Mouse (Mus musculus): ENCODE data around the gene Nfib.

Gene Nfib

DNA sequence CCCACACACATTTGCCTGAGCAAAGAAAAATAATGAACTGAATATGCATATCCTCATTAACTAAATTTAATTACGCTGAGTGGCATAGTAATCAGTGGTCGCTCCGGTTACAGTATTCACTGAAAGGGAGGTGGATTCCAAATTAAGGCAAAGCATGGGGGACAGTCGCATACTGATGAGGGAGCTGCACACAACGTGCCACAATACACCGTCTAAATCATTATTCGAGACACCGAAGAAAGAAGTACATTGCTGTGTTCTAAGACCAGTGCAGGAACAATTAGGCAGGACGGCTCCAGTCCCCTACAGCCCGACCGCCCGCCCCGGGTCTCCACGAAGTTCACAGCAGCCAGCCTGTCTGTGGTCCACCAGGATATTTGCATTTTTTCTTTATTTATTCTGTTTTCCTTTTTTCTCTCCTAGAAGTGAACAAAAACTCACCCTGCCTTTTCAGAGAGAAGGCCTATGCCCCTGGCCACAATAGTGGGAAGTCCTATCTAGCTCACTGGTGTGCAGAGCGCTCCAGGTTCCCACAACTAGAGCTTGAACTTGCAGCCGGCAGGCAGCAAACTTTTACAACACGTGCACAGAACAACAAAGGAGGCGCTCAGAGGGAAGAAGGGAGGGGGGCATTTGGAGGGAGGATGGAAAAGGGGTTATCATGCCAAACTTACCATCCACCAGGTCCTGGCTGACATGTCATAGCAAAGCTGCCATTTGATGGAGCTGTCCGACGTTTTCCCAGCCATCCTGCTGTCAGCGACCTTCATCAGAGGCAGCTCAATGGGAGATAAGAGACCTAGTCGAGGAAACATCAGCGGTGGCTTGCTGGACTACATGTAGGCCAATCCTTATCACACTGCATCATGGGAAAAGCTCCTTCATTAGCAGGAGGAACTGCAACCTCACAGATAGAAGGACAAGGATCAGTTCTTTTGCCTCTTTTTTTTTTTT lies at the start of gene Nfib:
TSS of gene Nfib (minus strand) at position 910 of the 954 bp plus-strand sequence.
- in situ Hi-C loops (cut with MboI; ENCODE audit: low sequenced_read_pairs): no loop called here

DNA sequence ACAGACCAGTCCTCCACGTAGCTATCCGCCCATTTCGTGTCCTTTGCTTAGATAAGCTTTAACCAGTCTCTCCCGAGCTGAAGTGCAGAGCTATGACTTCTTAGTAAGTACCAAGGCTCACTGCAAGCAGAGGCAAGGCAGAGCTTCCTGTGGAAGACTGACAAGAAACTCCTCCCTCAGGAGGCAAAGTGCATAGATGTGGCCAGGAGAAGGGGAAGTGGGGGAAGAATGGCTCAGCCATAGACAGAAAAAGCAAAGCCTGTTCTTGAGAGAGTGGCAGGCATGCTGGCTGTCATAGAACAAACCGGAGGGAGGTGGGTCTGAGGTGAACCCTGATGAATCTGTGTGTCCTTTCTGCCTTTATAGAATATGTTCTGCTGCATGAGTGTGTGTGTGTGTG lies 30.2 kb upstream of the Nfib start:
- in situ Hi-C loops (cut with MboI; ENCODE audit: low sequenced_read_pairs): no loop called here

DNA sequence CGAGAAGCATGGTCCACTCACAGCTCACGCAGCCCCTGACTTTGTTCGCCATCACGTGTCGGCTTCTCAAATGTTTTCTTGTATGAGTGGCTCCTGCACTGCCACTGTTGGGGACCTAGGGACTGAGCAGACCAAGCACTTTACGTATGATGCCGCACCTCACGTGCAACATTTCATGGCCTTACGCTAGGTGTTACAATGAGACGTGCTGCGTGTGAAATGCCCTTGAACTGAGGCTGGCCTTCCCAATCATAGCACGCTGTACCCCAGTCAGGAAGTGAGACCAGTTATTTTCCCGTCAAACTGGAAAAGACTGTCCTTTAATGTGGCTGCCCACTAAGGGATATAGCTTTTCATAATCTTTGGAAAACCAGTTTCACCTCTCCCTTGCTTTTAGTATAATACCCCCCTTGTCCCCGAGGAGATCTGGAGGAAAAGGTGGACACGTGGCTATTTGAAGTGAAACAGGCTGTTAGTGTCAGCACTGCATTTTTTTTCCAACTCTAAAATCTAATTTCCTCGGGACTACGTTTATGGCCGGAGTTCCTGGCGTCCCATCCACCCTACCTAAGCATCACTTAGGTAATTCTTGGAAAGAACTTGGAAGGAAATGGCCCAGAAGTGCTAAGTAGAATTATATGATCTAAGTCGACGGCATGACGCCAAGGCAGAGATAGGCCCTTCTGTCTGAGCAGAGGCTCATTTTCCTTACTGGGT lies 29.4 kb upstream of the Nfib start:
- in situ Hi-C loops (cut with MboI; ENCODE audit: low sequenced_read_pairs): no loop called here

DNA sequence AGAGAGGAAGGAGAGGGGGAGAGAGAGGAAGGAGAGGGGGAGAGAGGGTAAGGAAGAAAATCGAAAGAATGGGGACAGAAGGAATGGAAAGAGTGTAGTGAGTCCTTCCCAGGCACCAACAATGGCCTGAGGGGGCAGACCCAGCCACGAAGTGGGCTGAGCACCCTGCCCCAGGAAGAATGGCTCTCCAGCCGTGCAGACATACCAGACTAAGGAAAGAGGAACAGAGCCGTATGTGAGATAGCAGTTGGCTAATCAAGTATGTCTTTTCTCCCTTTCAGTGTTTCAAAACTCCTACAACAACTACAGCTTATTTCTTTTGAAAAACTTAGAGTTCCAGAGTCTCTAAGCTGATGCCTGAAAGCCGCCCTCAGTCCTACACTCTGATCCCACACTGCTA lies 28.8 kb upstream of the Nfib start:
- in situ Hi-C loops (cut with MboI; ENCODE audit: low sequenced_read_pairs): no loop called here

DNA sequence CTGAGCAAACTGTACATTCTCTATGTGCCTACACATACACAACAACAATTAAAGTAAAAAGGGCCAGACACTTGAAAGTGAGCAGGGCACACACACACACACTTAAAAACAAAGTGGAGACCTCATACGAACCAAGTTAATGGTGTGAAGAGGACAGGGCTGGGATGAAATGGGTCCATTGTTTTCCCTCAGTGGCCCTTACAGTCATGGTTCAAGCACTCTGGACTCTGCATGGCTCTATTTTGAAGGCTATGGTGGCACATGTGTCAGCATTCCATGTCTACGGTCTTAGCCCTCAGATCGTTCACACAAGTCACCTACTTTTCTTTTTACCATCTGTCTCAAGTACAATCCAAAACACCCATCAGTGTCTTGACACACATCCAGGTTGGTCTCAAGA lies 28.1 kb upstream of the Nfib start:
- in situ Hi-C loops (cut with MboI; ENCODE audit: low sequenced_read_pairs): no loop called here

DNA sequence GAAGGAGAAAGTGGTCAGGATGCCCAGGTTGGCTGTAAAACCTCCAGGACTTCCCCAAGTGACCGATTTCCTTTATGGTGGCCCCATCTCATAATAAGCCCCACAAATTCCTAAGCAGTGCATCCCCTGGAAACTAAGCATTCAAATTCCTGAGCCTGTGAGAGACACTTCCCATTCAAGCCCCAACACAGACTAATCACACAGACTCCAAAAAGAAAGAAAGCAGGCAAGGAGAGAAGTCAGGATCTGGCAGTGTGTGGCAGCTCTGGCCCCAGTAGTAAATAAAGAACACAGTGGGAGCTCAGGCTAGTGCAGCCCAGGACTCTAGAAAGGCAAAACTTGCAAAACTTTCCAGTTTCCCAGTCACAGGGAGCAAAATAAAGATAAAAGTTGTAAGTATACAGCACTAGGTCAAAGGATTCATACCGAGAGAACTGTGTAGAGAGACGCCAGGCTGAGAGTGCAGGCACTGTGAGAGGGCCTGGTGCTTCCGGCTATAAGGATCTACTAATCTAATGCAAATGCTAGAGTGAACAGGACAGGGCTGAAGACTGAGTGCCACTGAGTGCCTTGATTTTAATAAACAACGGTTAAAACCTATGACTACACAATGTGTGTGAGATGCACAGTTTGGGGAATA lies 24.8 kb upstream of the Nfib start:
- in situ Hi-C loops (cut with MboI; ENCODE audit: low sequenced_read_pairs): no loop called here

DNA sequence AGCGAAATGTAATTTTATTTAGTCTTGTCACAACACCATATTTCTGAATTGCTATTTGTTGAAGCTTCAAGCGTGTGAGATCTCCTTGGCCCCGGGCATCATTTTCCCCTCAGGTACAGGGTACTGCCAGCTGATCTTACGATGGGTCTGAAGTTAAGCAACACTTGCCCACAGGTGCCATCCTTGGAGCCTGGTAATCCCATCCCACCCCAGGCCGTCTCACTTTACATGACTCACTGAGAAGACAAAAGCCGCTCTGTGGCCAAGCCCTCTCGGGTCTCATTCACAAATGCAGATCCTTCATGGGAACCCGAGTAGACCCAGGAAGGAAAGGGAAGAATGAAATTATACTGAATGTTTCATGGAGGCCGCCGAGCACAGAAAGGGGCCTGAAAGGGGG lies 18.5 kb upstream of the Nfib start:
- in situ Hi-C loops (cut with MboI; ENCODE audit: low sequenced_read_pairs): no loop called here

DNA sequence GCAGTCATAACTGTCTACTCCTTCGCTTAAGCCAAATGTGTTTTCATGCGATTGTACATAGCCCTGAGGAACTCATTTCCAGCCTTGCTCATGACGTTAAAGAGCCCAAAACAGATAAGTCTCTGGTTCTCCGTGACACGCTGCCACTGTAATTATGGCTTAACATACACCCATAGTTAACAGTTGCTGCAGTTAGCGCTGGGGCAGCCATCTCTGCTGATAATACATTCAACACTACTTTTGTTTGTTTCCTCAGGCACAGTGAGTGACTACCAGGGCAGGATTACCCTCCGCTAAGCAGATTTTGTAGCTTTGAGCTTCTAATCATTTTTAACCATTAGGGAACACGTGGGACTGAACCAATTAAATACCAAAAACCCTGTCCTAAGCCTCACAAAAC lies 17.5 kb upstream of the Nfib start:
- in situ Hi-C loops (cut with MboI; ENCODE audit: low sequenced_read_pairs): no loop called here

DNA sequence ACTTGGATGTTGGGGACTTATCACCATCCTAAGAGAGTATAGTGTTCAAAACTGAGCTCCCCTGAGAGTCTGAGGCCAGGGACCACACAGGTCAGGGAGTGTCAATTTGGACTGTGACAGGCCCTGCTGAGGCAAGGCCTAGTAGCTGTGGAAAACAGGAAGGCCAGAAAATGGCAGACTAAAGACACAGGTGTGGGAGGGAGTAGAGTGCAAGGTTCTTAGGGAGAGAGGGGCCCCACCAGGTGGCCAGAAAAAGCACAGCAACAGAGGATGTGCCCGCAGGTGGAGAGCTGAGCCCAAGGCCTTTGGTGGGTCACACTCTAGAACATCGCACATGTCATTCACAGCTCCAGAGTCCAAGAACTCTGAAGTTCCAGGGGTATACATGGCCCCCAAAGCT lies 10.3 kb upstream of the Nfib start:
- in situ Hi-C loops (cut with MboI; ENCODE audit: low sequenced_read_pairs): no loop called here

DNA sequence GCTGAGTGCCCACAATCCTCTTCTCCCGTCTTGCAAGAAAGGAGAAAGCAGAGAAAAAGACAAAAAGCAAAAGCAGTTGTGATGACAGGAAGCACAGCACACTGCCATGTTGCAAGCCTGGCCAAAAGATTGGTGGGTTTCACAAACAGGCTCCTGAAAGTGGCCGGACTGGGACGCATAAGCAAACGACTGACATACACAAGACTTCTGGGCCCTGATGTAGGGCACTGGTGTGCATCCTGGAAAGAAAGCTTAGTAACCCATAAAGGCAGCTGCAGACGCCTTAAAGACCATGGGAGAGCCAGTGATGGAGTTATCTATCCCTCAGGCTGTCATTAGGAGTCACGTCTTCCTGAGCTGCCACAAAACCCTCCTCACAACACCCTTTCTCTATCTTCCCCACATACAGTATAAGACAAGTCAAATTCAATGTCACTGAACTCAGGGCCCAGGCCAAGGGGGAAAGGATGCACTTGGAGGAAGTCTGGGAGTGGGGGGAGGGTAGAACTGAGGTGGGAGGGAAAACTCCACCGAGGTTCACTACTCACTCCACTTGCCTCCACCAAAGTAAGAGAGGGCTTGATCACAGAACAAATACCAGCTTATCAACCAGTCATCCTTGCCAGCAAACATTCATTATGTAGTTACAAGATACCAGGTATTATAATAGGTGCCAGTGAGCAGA lies 6.2 kb upstream of the Nfib start:
- in situ Hi-C loops (cut with MboI; ENCODE audit: low sequenced_read_pairs): no loop called here

DNA sequence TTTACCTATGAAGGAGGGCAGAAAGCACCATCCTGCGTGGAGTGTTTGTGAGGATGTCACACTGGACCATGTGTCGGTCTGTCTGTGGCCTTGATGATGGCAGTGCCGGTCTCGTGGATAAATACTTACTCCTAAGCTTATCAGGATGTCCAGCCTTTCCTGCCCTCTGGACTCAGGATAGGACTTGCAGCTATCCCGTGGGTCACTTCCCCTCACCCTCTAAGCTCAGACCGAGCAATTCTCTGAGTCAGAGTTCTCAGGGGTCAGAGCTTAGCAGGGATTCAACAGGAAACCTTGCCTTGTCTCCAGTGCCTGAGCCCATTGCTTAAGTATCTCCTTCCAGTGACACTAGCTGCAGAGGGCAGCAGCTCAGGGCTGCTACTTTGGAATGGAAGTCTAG lies 4.1 kb upstream of the Nfib start:
- in situ Hi-C loops (cut with MboI; ENCODE audit: low sequenced_read_pairs): no loop called here

DNA sequence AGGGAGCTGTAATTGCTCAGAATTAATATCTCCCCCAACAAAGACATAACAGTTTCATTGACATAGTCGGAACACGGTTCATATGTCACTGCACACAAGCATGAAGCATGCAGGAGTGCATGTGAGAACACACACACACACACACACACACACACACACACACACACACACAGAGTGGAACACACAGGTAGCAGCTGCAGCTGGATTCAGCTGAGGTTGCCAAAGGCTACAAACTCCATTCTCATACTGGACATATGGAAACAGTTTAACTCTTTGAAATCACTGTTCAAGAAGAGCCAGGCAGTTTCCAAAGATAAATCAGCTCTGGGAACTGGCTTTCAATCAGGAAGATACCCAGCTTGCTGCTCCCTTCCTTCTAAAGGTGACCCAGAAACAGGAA lies 462 bp upstream of the Nfib start:
- in situ Hi-C loops (cut with MboI; ENCODE audit: low sequenced_read_pairs): no loop called here

DNA sequence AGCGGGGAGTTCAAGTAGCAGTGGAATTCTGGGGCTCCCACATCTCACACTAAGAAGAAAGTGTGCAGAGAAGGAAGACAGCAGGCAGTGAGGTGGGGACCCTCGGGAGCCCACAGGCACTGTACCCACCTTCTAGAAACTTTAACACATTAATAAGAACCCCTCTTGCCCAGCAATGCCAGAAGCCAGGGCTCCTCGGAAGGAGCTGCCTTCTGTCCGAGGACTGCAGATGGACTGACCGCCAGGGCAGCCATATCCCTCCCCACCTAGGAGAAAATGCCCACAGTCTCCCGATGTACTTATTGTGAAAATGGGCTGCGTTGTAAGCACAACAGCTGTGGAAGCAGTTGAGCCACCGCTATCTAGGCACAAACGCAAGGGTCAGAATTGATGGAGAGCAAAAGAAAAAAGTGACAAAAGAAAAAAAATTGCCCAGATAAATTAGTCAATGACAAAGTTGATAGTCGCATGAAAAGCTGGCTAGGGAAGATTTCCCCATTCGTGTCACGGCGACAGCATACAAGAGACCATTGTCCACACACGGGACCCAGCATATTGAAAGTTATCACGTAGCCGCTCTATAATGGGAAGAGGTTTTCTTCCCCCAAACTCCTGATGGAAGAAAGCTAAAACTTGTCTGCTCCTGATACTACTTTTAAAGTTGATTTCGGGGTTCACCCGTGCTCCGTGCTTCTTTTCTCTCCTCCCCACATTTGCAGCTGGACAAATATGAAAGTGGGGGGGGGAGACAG lies 1.3 kb downstream of the Nfib start:
- in situ Hi-C loops (cut with MboI; ENCODE audit: low sequenced_read_pairs): no loop called here

DNA sequence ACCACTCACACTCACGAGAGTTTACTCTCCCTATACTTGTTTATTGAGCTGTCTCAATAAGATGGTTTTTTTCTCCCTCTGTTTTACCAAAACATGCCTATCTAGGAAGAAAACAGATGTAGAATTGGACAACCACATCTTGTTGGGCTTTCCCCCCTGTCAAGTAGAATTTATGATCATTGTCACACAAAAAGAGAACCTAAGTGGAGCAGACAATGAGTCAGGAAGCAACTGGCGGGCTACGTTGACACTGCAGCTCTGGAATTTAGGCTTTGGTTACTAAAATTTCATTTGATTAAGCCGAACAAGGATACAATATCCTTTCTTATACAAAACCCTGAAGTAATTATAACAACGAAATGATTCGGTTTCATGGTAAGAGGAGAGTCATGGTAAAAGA lies 2.7 kb downstream of the Nfib start:
- in situ Hi-C loops (cut with MboI; ENCODE audit: low sequenced_read_pairs): no loop called here

DNA sequence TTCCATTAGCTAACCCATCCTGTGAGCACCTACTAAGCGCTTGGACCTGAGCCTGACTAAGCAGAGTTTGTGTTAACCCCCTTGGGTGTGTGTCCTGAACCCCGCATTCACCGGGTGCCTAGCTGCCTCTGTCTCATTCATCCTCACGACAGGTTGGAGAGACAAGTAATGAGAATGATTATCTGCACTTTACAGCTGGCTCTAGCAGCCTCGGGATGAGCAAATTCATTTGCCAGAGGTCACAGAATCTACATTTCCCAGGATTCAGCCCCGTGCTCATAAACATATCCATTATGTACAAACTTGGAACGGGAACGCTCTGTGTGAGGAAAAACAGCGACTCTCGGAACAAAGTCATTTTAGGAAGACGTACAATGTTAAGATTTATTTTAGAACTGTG lies 6.0 kb downstream of the Nfib start:
- in situ Hi-C loops (cut with MboI; ENCODE audit: low sequenced_read_pairs): no loop called here

DNA sequence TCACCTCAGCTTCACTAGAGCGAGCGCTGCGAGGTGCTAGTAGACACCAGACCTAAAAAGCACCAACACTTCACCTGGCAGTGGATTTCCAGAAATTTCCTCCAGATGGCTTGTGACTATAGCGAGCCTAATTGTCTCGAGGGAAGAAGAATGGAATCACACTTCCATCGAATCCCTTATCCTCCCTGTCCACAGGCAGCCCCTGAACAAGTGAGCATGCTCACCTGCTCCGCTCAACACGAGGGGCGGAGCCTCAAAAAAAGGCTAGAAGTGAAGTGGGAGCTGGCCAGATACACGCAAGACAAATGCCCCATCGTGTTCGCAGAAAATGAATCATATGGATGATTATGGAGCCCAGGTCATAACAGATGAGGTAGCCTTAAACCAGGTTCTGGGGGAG lies 6.9 kb downstream of the Nfib start:
- in situ Hi-C loops (cut with MboI; ENCODE audit: low sequenced_read_pairs): no loop called here

DNA sequence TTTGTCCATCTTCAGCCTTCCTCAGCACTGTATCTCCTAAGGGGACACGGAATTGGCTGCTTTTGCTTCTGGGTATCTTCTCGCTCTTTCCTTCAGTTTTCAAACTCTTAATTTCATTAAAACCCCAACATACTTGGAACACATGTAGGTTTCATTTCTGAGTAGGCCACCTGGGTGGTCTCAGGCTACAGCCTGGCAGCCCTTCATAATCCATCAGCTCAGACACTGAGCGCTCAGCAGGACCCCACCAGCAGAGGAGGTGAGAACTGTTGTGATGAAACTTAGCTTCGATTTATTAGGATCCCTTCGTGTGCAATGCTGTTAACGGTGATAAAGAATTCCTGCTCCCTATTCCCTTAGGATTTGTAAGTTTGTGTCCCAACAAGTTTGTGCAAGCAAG lies 8.4 kb downstream of the Nfib start:
- in situ Hi-C loops (cut with MboI; ENCODE audit: low sequenced_read_pairs): no loop called here

DNA sequence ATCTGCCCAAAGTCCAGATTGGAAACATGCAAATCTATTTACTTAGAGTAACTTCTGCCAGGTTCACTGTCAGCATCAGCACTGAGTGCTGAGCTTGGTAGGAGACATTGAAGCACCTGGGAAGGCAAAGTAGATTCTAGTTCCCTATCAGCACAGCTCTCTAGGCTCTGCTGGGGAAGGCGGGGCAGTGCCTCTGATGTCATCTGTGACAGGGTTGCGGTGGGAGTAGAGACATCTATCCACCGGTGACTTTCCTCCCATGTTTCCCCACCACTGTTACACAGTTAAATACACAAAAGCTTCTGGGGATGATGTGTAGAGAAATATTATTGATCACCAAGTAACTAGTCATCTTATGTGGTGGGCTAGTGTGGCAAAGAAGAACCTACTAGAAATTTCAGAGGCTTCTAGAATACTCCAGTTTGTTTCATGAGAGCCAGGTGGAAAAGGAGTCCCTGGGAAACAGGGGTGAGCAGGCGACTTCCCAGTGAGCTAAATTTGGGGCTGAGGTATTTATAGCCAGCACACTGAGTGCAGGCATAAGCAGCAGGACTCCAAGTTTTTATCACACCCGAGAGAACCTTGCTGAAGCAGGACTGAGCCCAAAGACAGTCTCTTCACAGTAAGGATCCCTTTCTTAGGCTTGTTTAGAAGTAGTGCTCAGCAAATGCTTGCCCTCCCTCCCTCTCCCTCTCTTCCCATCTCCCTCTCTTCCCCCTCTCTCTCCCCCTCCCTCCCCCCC lies 9.6 kb downstream of the Nfib start:
- in situ Hi-C loops (cut with MboI; ENCODE audit: low sequenced_read_pairs): no loop called here

DNA sequence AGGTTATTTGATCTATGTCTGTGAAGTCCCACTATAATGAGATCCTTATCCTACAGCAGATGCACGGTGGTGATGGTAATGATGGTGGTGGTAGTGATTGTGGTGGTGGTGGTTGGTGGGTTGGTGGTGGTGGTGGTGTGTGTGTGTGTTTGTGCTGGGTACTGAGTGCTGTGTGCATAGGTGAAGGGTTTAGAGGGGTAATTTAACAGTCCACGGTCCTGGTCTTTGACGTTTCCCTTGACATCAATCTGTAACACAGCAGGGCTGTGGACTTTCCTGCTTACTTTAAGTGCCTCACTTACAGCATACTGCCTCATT lies 13.6 kb downstream of the Nfib start:
- in situ Hi-C loops (cut with MboI; ENCODE audit: low sequenced_read_pairs): no loop called here

Measured in CH12F3 (cell line).